Mouse (Mus musculus) heart, postnatal 36 days (tissue): ENCODE measurements around the gene Chrm1. TPM values are rescaled to one million over a fixed set of nuclear protein-coding genes. Genes with fewer than 3 reads are reported as not detected.
"Not testable (repeated sequence)": the region's sequence is repeated elsewhere in the genome, so short reads cannot be mapped to it uniquely, and the experiment has no call there.

Experiments
- DNase-seq, 2 experiments: peaks; one replicate each; pipeline ENCODE4 v3.0.0; 2021 to 2022
- intact Hi-C: fragments of 180-260 bp; cut with DNase I; formaldehyde crosslinking; loops from one replicate; pipeline ENCODE4 v1.15.1; 2025
- total RNA-seq, 2 experiments: library from RNA; stranded (reverse); gene quantifications; 2 replicates each; pipeline ENCODE4 v1.2.3; 2021

Chrm1 gene
- total RNA-seq, 2 experiments from 2014 or later, result not detected

DNA sequence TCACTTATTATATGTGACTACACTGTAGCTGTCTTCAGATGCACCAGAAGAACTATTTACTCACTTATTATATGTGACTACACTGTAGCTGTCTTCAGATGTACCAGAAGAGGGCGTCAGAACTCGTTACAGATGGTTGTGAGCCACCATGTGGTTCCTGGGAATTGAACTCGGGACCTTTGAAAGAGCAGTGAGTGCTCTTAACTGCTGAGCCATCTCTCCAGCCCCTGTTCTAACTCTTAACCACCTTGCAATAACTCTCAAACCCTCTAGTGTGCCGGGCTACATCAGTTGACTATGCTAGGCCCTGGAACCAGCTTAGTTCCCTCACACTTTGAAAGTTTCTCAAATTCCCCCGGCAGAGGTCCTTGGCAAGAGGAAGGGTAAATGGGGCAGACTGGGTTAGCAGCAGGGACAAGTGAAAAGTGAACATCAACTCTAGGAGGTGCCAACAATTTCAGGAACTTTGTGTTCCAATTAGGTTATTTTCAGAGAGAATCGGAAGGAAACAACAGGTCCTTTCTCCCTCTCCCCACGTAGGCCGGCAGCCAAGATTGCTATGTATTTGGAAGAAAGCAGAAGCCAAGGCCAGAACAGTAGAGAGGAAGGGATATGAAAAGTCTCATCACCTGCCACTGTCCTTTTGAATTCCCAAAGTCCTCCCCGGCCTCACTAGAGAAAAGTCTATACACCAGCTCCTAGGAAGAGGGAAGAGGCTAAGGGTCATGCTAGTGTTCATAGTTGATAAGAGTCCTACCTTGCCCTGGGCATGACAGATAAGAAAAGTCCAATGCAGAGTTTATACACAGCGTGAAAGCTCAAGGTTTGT, 51.3 kb downstream of the Chrm1 start:
- intact Hi-C loops, result loop anchor here (5.0 kb wide), 1 partner anchor 392 kb away; no protein-coding TSS in a partner anchor
- peak; percentile 31 for DNase-seq

DNA sequence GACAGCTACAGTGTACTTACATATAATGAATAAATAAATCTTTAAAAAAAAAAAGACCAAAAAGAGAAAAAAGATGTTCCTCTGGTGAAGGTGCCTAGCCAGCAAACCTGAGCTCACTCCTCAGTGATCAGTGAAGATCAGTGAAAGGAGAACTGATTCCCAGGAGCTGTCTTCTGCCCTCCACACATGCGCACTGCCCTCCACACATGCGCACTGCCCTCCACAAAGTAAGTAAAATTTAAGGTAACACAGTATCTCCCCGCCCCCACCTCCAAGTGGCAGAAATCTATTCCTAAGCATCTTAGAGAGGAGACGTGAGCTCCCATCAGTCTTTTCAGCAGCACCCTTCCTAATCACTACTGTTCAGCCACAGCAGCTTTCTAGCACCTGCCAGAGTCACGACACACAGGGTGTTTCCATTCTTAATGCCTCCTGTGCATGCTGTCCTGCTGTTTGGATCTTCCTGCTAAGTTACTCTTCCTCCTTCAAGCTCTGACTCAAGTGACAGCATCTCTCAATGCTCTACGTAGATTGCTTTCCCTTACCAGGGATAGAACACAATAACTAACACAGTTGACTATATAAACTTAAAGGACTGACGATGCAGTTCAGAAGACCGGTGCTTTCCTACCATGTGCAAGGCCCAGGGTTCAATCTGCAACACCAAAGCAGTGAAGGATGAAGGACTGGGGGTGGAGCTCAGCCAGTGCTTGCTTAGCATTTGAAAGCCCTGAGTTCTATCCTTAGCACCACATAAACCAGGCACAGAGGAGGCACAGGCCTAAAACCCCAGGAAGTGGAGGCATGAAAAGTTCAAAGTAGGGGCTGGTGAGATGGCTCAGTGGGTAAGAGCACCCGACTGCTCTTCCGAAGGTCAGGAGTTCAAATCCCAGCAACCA, 52.5 kb downstream of the Chrm1 start:
- no peak for DNase-seq
- intact Hi-C loops, result loop anchor here (5.0 kb wide), 1 partner anchor 391 kb away; no protein-coding TSS in a partner anchor

DNA sequence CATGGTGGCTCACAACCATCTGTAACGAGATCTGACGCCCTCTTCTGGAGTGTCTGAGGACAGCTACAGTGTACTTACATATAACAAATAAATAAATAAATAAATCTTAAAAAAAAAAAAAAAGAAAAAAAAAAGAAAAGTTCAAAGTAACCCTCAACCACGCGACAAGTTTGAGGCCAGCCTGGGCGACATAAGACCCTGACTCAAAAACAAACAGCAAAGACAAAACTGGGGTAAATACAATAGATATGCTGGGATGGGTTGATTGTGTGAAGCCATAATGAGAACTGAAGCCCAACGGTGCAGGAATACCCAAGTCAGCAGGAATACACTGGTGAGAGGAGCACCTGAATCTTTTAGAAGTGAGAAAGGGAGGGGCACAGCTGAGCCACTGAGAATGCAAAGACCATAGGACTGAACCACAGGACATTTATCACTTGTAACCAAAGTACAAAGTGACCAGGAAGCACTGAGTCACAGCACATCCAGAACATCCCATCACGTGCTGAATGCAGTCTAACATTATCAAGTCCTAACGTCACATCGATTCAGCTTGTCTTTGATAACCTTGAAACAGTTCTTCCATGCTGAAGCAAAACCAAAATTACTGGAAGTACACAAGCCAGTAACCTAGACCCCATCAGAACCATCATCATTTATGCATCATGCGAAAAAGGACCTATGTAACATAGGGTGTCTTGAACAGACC, 53.3 kb downstream of the Chrm1 start:
- no peak for DNase-seq
- intact Hi-C loops, result loop anchor here (5.0 kb wide), 1 partner anchor 390 kb away; no protein-coding TSS in a partner anchor

DNA sequence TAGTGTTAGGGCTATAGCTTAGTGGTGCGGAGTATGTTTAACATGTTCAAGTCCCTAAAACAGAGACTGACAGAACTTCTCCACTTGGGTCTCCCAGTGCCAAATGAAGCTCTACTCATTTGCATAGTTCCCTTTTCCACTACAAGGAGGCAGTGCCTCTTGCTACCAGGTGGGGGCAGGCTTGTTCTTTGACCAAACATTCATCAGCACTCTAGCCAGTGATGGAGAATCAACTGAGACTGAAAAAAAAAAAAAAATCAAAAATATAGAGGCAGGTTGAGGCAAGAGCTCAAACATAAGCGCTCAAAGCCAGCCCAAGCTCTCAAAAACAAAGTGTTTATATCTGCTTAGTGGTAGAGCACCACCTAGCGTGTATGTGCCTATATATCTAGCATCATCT, 54.8 kb downstream of the Chrm1 start:
- peak; percentile 63 to 66 for DNase-seq
- intact Hi-C loops, result loop anchor here (5.0 kb wide), 1 partner anchor 389 kb away; no protein-coding TSS in a partner anchor

DNA sequence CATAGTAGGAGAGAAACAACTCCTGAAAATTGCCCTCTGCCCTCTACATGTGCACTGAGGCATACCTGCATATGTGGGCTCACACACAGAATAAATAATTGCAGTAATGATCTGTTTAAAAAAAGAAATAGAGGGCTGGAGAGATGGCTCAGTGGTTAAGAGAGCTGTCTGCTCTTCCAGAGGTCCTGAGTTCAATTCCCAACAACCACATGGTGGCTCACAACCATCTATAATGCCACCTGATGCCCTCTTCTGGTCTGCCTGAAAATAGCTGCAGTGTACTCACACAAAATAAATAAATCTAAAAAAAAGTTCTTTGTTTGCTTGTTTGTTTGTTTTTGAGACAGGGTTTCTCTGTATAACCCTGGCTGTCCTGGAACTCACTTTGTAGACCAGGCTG, 55.4 kb downstream of the Chrm1 start:
- DNase-seq, result not testable (repeated sequence)
- intact Hi-C loops, result loop anchor here (5.0 kb wide), 1 partner anchor 388 kb away; no protein-coding TSS in a partner anchor

DNA sequence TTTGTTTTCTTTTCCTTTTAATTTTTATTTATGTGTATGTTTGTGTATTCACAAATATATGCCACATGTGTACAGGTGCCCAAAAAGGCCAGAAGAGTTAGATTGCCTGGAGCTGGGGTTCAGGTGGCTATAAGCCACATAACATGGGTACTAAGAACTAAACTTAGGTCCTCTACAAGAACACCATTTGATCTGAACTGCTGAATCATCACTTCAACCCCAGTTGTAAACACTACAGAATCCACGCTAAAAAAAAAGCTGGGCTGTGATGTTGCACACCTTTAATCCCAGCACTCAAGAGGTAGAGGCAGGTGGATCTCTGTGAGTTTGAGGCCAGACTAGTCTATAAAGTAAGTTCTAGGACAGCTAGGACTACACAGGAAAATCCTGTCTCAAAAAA, 57.8 kb downstream of the Chrm1 start:
- DNase-seq, result no peak
- intact Hi-C loops, result loop anchor here (5.0 kb wide), 1 partner anchor 101 kb away; the partner anchor contains the start of gene Hnrnpul2

DNA sequence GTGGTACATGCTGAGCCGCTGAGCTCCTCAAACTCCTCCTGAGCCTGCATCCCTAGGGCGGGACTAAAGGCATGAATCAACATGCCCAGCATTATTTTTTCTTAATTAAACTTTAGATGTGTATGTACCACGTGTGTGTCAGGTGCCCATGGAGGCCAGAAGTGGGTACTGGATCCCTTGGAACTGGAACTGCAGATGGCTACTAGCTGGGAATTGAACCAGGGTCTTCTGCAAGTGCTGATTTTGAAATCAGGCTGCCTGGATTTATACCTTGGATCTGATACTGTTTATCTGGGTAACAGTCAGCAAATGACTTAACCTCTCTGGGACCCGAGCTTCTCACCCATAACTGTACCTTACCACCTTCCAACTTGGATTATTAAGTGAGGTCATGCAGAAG, 58.4 kb downstream of the Chrm1 start:
- DNase-seq, result no peak
- intact Hi-C loops, result loop anchor here (5.0 kb wide), 1 partner anchor 100 kb away; the partner anchor contains the start of gene Hnrnpul2

DNA sequence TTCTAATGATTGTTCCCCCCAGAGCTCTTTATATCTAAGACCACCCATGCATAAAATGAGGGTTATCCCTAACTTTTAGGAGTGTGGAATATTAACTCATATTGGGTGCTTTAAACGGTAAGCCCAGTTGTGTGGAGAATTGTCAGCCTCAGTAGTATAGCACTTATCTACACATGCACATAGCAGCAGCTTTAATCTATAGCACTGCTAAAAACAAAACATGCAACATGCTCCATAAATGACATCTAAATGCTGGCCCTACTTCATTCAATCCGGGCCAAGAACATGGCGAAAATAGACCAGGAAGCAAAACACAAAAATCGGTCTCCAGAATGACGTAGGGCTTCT, 58.9 kb downstream of the Chrm1 start:
- intact Hi-C loops, result loop anchor here (5.0 kb wide), 1 partner anchor 100 kb away; the partner anchor contains the start of gene Hnrnpul2
- no peak for DNase-seq

DNA sequence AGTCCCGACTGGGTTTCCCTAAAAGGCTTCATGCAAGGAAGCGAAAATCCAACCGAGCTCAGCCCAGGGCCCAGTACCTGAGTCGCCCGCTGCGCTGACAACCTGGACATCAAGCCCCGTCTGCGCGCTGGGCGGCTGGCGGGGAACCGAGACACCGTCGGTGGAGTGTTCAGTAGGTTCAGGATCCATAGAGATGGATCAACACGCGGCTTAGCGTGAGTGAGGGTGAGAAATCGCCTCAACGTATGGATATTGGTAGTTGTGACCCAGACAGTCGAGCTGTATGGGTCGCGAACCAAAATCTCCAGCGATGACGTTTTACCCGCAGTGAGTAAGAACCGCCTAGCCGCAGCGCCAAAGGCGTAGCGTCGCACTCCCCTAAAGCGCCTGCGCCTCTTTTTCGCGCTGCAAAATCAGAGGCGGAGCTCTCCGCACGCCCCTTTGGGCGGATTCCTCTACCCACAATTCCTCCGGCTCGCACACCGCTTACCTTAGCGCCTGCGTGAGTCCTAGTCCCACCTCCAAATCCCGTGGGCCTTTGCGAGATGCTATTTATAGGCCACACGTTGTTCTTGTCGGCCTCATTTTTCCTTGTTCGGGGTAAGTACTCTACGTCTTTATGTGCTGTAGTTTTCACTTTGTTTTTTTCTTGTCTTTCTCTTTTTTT, 59.5 kb downstream of the Chrm1 start, which contains the start of gene Slc3a2:
TSS of gene Slc3a2 (minus strand) at position 463 of the 667 bp plus-strand sequence.
- intact Hi-C loops, result loop anchor here (5.0 kb wide), 1 partner anchor 99 kb away; the partner anchor contains the start of gene Hnrnpul2
- DNase-seq, result peak; percentile 94 to 95

DNA sequence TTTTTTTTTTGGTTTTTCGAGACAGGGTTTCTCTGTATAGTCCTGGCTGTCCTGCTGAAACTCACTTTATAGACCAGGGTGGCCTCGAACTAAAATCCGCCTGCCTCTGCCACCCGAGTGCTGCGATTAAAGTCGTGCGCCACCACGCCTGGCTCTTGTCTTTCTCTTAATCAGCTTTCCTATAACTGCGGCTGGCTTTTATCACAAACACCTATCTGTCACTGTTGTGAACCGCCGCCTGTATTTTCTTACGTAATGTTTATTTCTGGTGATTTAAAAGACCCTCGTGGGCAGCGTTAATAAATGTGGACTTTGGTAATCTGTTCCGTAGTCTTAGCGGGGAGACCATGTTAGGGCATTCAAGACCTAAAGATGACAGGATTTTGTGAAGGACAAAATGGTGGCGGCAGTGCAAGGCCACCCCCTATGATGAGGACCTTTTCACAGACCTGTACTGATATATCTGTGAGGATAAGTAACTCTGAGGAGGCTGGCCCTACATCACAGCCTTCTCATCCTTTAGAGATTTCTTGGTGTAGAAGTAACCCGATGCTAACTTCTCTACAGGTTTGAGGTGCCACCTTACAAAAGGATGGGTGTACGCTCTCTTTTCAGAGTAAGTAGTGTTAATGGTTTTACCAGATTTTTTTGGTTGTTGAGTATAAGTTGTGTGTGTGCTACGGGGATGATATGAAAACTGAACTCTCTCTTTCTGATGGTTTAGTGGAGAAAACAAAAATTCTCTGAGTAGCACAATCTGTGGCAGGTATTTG, 60.2 kb downstream of the Chrm1 start:
- intact Hi-C loops, result loop anchor here (5.0 kb wide), 1 partner anchor 99 kb away; the partner anchor contains the start of gene Hnrnpul2
- DNase-seq, result no peak

DNA sequence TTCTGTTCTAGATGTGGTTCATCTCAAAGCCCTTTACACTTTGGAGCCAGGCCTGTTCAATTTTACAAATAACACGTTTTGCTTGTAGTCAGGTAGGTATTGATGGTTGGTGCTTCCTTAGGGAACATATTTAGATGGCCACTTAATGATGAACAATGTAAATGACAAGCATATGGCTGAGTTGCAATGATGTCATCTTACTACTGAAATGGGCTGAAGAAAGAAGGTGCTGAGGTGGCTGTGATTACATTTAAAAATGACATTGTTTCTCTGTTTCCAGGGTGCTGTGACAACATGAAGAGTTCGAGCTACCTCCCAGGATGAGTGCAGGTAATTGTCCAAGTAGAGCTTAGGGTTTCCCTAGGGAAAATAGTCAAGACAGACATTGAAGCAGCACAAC, 60.8 kb downstream of the Chrm1 start:
- no peak for DNase-seq
- intact Hi-C loops, result loop anchor here (5.0 kb wide), 1 partner anchor 98 kb away; the partner anchor contains the start of gene Hnrnpul2

DNA sequence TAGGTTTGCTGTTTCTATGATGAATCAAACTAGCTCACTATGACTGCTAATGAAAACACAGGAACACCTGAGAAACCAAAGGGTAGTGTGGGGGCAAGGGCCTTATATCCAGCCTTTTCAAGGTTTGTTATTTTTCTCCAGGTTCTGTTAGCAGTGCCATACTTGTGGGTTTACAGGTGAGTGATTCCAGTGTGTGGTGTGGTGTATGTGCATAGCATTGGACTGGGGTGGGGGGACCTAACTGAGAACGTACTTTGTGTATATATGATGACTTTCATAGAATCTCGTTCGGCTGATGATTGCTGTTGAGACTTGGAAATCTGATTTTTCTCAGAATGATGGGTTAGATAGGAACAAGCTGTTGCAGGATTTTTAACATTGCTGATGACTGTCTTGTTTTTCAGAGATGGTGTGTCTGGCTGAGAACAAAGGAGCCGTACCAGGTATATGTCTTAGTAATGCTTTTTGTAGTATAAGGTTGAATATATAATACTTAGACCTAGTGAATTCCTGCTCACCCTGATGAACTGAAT, 61.6 kb downstream of the Chrm1 start:
- DNase-seq, result no peak
- intact Hi-C loops, result no loop called here

DNA sequence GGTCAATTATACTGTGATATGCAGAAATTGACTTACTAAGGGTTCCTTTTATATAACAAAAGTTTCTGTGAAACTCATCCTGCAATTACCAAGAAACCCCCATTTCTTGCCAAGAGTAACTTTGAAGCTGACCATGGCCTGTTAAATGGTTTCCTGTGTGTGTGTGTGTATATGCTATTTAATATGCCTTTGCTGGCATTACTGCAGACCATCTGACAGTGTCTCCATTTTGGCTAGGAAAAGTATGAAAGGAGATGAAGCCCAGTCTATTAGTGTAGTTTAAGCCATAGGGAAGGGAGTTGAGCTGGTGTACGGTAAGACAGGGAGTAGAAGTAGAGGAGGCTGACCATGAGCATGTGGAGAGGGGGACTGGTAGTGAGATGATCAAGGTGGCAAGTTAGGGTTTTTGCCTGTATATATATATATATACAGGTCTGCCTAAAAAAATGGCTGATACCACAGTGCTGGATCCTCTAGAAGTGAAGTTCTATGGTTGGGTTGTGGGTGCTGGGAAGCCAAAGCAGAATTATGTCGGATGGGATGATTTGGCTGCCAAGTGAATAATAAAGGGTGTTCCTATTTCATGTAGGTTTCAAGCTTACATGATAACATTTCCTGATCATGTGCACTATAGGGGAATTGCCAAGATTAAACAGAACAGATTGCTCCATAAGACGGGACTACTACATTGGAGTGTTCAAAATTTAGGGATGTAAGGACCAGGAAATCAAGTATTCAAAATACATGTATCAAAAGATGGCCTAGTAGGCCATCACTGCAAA, 63.2 kb downstream of the Chrm1 start:
- DNase-seq, result no peak
- intact Hi-C loops, result no loop called here

DNA sequence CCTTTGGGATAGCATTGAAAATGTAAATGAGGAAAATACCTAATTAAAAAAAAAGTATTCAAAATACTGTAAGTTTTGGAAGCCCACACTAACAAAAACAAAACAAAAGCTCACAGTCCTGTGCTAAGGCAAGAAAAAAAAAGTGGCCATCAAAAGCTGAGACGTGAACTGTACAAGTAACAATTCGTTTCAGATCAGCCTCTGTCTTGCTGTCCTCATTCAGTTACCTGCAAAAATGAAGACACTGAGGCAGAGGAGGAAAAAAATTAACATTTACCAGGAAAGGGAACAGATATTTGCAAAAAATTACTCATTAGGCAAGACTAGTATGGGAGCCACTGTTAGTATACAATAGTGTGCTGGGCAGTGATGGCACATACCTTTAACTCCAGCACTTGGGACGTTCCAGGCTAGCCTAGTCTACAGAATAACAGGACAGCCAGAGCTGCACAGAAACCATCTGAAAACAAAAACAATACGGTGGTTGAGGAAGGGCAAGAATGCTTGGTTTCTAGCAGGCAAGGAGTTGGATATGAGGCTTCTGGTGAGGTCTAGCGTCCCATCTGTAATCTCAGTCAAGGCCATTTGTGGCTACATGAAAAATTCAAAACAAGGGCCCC, 64.0 kb downstream of the Chrm1 start:
- intact Hi-C loops, result no loop called here

DNA sequence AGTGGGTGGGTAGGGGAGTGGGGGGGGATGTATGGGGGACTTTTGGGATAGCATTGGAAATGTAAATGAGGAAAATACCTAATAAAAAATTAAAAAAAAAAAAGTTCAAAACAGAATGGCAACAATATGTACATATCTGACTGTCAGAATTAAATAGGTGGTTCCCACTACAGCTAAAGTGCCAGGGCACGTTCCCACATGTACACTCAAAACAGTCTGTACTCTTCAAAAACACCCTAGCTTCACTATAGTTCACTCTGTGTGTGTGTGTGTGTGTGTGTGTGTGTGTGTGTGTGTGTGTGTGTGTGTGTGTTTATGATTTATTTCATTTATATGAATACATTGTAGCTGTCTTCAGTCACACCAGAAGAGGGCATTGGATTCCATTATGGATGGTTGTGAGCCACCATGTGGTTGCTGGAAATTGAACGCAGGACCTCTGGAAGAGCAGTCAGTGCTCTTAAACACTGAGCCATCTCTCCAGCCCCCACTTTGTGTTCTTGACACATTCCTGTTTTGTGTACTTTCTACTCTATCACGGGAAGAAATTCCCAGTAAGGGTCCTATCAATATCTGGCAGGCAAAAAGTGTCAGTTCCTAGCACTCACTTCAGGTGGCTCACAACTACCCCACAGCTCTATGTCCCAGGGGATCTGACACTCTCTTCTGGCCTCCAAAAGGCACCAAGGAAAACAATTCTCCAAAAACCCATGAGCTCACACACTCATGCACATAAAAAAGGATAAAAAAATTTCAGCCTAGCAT, 64.9 kb downstream of the Chrm1 start:
- intact Hi-C loops, DNase-seq: not testable (repeated sequence)

More for the DNA sequence above, 64.0 kb downstream of the Chrm1 start:
- DNase-seq, result no peak
